Mouse (Mus musculus): Measurements from ENCODE around the gene Vsig8. TPM values are rescaled to one million over a fixed set of nuclear protein-coding genes. Genes with fewer than 3 reads are reported as not detected.

Gene Vsig8
- polyA plus RNA-seq, 1 experiment from 2014 or later: not detected

GRCm38 (mm10) chr1:172519644-172520043 is 36.1 kb upstream of the Vsig8 start:
- H3K27me3 ChIP-seq (ENCODE audit: low read depth, poor library complexity, severe bottlenecking): peaks cover 17% of the 10 kb centered on the region; the same call in 1 of the 2 replicates
- H3K9me3 ChIP-seq (replicated peaks): no peaks in the 10 kb centered on the region
- no peaks in the 10 kb centered on the region for H3K36me3 ChIP-seq
- peaks cover 26% of the 10 kb centered on the region for H3K4me1 ChIP-seq
- H3K4me3 ChIP-seq: no peak overlapping the region
- 62% methylated on average over 6 of the region's 6 CpGs for WGBS
- no peak overlapping the region for H3K27ac ChIP-seq
- no peak for DNase-seq (ENCODE audit: low spot score)

GRCm38 (mm10) chr1:172520576-172521440 is 34.9 kb upstream of the Vsig8 start, which contains the start of gene Cfap45:
Gene Cfap45 (plus strand): TSS chr1:172520801.
- Histone ChIP-seq H3K9me3 (replicated peaks) (no peaks in the 10 kb centered on the region), H3K36me3 (no peaks in the 10 kb centered on the region), H3K27me3 (ENCODE audit: low read depth, poor library complexity, severe bottlenecking) (peaks cover 13% of the 10 kb centered on the region; the same call in 1 of the 2 replicates), H3K4me1 (peaks cover 31% of the 10 kb centered on the region), H3K27ac (peak within 1 kb of the TSS; percentile 80), H3K4me3 (peak within 1 kb of the TSS; percentile 46)
- 4% methylated on average over 28 of the region's 28 CpGs for WGBS
- DNase-seq (ENCODE audit: low spot score): peak; percentile 93

GRCm38 (mm10) chr1:172522524-172522923 is 33.2 kb upstream of the Vsig8 start:
- peaks cover 21% of the 10 kb centered on the region for H3K27me3 ChIP-seq (ENCODE audit: low read depth, poor library complexity, severe bottlenecking)
- H3K27ac ChIP-seq: no peak overlapping the region
- peaks cover 31% of the 10 kb centered on the region for H3K4me1 ChIP-seq
- H3K36me3 ChIP-seq: no peaks in the 10 kb centered on the region
- 76% methylated on average over 7 of the region's 7 CpGs for WGBS
- no peak overlapping the region for H3K4me3 ChIP-seq
- DNase-seq (ENCODE audit: low spot score): no peak
- H3K9me3 ChIP-seq (replicated peaks): no peaks in the 10 kb centered on the region

- no peak for DNase-seq (ENCODE audit: low spot score)
- H3K9me3 ChIP-seq (replicated peaks): no peaks in the 10 kb centered on the region
- H3K36me3 ChIP-seq: no peaks in the 10 kb centered on the region
- H3K27me3 ChIP-seq (ENCODE audit: low read depth, poor library complexity, severe bottlenecking): peaks cover 26% of the 10 kb centered on the region
- WGBS: 76% methylated on average over 12 of the region's 12 CpGs
- H3K27ac ChIP-seq: no peak overlapping the region
- H3K4me1 ChIP-seq: peaks cover 31% of the 10 kb centered on the region
- H3K4me3 ChIP-seq: no peak overlapping the region
Measured at GRCm38 (mm10) chr1:172523699-172524101, 32.0 kb upstream of the Vsig8 start.

- peak overlapping the region; percentile 67 for H3K27ac ChIP-seq
- WGBS: 57% methylated on average over 15 of the region's 15 CpGs
Measured at GRCm38 (mm10) chr1:172525027-172525764, 30.5 kb upstream of the Vsig8 start.

GRCm38 (mm10) chr1:172525971-172526370 is 29.8 kb upstream of the Vsig8 start:
- H3K36me3 ChIP-seq: no peaks in the 10 kb centered on the region
- no peaks in the 10 kb centered on the region for H3K9me3 ChIP-seq (replicated peaks)
- H3K4me1 ChIP-seq: peaks cover 34% of the 10 kb centered on the region
- H3K4me3 ChIP-seq: no peak overlapping the region
- H3K27ac ChIP-seq: no peak overlapping the region
- 76% methylated on average over 7 of the region's 7 CpGs for WGBS
- peaks cover 26% of the 10 kb centered on the region for H3K27me3 ChIP-seq (ENCODE audit: low read depth, poor library complexity, severe bottlenecking)
- no peak for DNase-seq (ENCODE audit: low spot score)

More at GRCm38 (mm10) chr1:172525027-172525764, 30.5 kb upstream of the Vsig8 start:
- H3K36me3 ChIP-seq: no peaks in the 10 kb centered on the region
- H3K9me3 ChIP-seq (replicated peaks): no peaks in the 10 kb centered on the region
- H3K4me1 ChIP-seq: peaks cover 34% of the 10 kb centered on the region
- peaks cover 26% of the 10 kb centered on the region for H3K27me3 ChIP-seq (ENCODE audit: low read depth, poor library complexity, severe bottlenecking)
- no peak overlapping the region for H3K4me3 ChIP-seq
- DNase-seq (ENCODE audit: low spot score): no peak

- H3K4me3 ChIP-seq: no peak overlapping the region
- peaks cover 28% of the 10 kb centered on the region for H3K27me3 ChIP-seq (ENCODE audit: low read depth, poor library complexity, severe bottlenecking)
- H3K36me3 ChIP-seq: no peaks in the 10 kb centered on the region
- DNase-seq (ENCODE audit: low spot score): no peak
- 79% methylated on average over 23 of the region's 23 CpGs for WGBS
- peaks cover 34% of the 10 kb centered on the region for H3K4me1 ChIP-seq
- no peaks in the 10 kb centered on the region for H3K9me3 ChIP-seq (replicated peaks)
- H3K27ac ChIP-seq: no peak overlapping the region
Measured at GRCm38 (mm10) chr1:172526380-172527081, 29.2 kb upstream of the Vsig8 start.

- 91% methylated on average over 10 of the region's 10 CpGs for WGBS
- Histone ChIP-seq H3K9me3 (replicated peaks) (no peaks in the 10 kb centered on the region), H3K27me3 (ENCODE audit: low read depth, poor library complexity, severe bottlenecking) (peaks cover 26% of the 10 kb centered on the region), H3K36me3 (no peaks in the 10 kb centered on the region), H3K4me3 (no peak overlapping the region), H3K27ac (no peak overlapping the region), H3K4me1 (peaks cover 41% of the 10 kb centered on the region)
- DNase-seq (ENCODE audit: low spot score): no peak
Measured at GRCm38 (mm10) chr1:172527431-172527830, 28.3 kb upstream of the Vsig8 start.

- WGBS: 11% methylated on average over 7 of the region's 7 CpGs
- no peak overlapping the region for H3K27ac ChIP-seq
- H3K4me1 ChIP-seq: peaks cover 45% of the 10 kb centered on the region
- peak; percentile 87 for DNase-seq (ENCODE audit: low spot score)
- no peak overlapping the region for H3K4me3 ChIP-seq
- H3K9me3 ChIP-seq (replicated peaks): no peaks in the 10 kb centered on the region
- H3K27me3 ChIP-seq (ENCODE audit: low read depth, poor library complexity, severe bottlenecking): peaks cover 29% of the 10 kb centered on the region
- no peaks in the 10 kb centered on the region for H3K36me3 ChIP-seq
Measured at GRCm38 (mm10) chr1:172528701-172529100, 27.0 kb upstream of the Vsig8 start.

GRCm38 (mm10) chr1:172530544-172531220 is 25.1 kb upstream of the Vsig8 start:
- DNase-seq (ENCODE audit: low spot score): peak; percentile 68
- Histone ChIP-seq H3K27ac (peak overlapping the region; percentile 19), H3K4me1 (peaks cover 36% of the 10 kb centered on the region), H3K36me3 (no peaks in the 10 kb centered on the region), H3K4me3 (no peak overlapping the region), H3K27me3 (ENCODE audit: low read depth, poor library complexity, severe bottlenecking) (peaks cover 37% of the 10 kb centered on the region), H3K9me3 (replicated peaks) (no peaks in the 10 kb centered on the region)
- whole genome bisulfite sequencing: 9% methylated on average over 8 of the region's 8 CpGs

- H3K36me3 ChIP-seq: no peaks in the 10 kb centered on the region
- peak overlapping the region; percentile 41 for H3K4me3 ChIP-seq
- H3K4me1 ChIP-seq: peaks cover 36% of the 10 kb centered on the region
- H3K27me3 ChIP-seq (ENCODE audit: low read depth, poor library complexity, severe bottlenecking): peaks cover 28% of the 10 kb centered on the region
- 2% methylated on average over 13 of the region's 13 CpGs for WGBS
- peak overlapping the region; percentile 73 for H3K27ac ChIP-seq
- H3K9me3 ChIP-seq (replicated peaks): no peaks in the 10 kb centered on the region
- peak; percentile 66 for DNase-seq (ENCODE audit: low spot score)
Measured at GRCm38 (mm10) chr1:172532551-172532950, 23.2 kb upstream of the Vsig8 start.

- Histone ChIP-seq H3K9me3 (replicated peaks) (no peaks in the 10 kb centered on the region), H3K27me3 (ENCODE audit: low read depth, poor library complexity, severe bottlenecking) (peaks cover 27% of the 10 kb centered on the region), H3K36me3 (no peaks in the 10 kb centered on the region), H3K4me1 (peaks cover 34% of the 10 kb centered on the region), H3K4me3 (no peak overlapping the region), H3K27ac (no peak overlapping the region)
- WGBS: 88% methylated on average over 16 of the region's 16 CpGs
- no peak for DNase-seq (ENCODE audit: low spot score)
Measured at GRCm38 (mm10) chr1:172535116-172535515, 20.6 kb upstream of the Vsig8 start.

All from limb, embryonic 10.5 days (tissue).